Mouse (Mus musculus): Measurements from ENCODE around the gene Ifit1bl1. TPM values are rescaled to one million over a fixed set of nuclear protein-coding genes. Genes with fewer than 3 reads are reported as not detected.
"Not testable (repeated sequence)": the region's sequence is repeated elsewhere in the genome, so short reads cannot be mapped to it uniquely, and the experiment has no call there.

Ifit1bl1 gene
- total RNA-seq, 2 experiments from 2014 or later = 2.4 to 2.7 TPM

DNA sequence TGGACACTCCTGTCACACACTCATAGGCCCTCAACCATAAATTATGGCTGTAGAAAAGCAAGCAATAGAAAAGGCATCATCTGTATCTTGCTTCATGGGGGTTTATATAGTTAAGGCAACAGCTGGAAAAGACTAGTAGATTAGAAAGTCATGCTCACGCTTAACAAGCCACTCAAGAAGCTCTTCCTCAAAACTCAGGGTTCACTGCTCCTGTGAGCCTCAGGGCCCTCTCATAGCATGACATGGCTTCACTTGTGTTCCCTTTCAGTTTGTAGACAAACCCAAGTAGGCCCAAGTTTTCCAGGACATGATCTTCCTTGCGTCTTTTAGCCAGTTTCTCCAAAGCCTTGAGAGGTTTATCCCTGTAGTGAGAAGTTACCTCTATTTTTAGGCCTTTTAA lies 8.3 kb downstream of the Ifit1bl1 start:
- no peak for DNase-seq (ENCODE audit: low spot score in 2 of 2)

DNA sequence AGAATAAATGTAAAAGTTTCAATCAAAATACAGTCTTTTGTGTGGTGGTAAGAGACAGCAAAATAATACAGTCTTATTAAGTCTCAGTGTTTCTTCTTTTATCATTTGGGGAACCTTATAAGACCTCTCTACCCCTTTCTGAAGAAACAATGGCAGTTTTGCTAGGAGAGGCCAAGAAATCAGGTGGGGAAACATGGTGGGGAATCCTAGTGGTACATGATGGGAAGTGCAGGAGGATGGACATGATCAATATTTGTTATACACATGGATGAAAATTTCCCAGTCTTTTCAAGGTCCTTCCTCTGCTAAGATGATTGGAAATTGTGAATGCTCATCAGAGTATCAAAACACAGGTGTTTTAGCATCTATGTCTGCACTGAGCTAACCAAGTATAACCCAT lies 12.8 kb downstream of the Ifit1bl1 start:
- DNase-seq (ENCODE audit: low spot score in 2 of 2) = no peak

DNA sequence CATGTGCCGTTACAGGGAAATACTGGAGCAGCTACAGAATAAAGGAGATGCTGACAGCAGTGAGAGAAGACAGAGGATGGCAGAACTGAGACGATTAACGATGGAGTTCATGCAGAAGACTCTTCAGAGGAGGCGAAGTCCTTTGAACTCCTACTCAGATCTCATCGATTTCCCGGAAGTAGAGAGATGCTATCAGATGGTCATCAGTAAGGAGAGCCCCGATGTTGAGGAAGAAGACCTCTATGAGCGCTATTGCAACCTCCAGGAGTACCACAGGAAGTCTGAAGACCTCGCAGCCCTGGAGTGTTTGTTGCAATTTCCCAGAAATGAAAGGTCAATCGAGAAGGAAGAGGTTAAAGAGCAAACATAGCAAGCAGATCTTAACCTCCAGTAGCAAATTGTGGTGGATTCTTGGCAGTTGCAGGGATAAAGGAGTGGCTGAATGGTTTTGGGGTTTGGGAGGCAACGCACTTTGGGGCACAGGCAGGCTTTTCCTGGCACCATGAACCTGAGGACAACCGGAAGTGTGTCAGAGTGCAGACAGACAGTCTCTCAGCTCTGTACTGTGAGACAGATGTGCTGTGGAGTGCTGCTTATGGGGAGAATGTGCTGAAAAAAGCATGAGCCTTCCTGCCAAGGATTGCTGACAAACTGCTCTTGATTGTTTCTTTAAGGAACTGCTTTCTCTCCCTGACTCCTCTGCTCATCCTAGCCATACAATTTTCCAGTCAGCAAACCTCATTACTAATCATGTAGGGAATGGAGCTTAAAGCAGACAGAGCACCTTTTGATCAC lies 13.7 kb downstream of the Ifit1bl1 start:
- not testable (repeated sequence) for DNase-seq (ENCODE audit: low spot score in 2 of 2)

DNA sequence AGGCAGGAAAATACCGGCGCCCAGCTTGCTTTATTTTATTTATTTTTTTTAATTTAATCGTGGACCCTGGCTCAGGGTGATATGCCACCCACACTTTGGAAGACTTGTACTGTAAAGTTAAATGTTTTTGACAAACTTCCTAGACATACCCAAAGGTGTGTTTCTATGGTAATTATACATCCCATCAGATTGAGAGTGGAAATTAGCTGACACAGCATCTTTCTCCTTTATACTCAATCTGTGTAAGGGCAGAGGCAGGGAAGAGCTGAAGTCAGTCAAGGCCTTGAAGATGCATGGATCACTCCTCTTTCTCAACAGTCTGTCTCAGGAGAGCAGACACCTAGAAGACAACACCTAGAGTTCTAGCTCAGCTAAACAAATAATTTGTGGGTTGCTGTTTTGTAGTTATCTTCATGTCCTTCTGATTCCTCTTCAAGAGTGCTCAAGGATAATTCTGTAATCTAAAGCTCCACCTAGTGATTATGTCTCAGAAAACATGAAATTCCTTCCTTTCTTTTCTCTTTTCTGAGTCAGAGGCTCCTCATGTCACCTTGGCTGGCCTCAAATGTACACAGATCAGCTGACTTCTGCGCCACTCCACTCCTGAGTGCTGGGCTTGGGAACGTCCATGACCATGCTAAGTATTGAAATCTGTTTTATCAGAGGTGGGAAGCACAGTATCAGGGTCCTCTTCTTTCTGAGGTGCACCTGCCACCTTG lies 15.9 kb downstream of the Ifit1bl1 start:
- DNase-seq (ENCODE audit: low spot score in 2 of 2) = not testable (repeated sequence)

DNA sequence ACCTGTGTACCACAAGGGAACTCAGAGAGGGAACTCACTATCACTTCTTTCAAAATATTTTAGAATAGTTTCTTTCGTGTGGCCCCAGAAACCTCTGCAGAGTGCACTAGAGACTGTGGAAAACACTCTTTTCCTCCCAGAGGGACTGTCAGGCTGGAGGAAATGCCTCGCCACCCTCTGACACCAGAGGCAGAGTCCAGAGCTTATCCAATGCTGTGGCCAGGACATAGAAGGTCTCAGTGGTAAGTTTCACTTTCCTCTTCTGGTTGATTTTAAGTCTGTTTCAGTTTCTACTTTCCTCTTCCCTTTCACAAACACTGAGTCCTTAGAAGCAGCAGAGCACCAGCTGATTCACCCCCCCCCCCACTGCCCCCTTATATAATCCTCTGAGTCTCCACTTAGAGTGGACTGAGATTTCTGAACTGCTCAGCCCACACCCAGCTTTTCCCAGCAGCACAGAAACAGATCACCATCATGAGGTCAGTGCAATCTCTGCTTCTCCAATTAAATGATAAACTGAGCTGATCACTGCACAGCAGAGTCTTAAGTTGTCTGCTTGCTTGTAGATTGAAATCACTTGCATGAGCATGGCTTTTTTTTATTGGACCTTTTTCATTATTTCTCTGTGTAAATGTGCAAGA lies 18.5 kb downstream of the Ifit1bl1 start, which contains the start of gene Ifit3:
TSS of gene Ifit3 (plus strand) at position 406 of the 641 bp plus-strand sequence.
- DNase-seq (ENCODE audit: low spot score in 2 of 2) = not testable (repeated sequence)

DNA sequence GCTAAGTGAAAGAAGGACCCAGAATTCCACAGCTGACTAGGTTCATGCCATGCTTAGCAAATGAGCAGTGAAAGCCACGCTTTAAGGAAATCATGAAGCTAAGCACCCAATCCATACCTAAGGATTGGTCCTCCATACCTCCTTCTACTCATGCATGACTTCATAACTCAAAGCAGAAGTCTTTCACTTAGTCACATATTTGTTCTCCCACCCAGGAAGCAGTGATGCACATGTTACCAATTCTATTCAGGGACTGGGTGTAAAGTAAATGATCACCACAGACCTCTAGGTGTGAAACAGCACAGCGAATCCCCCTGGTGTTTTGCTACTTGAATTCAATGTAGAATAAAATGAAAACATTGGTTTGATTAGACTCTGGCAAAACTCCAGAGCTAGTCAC lies 19.1 kb downstream of the Ifit1bl1 start:
- not testable (repeated sequence) for DNase-seq (ENCODE audit: low spot score in 2 of 2)

DNA sequence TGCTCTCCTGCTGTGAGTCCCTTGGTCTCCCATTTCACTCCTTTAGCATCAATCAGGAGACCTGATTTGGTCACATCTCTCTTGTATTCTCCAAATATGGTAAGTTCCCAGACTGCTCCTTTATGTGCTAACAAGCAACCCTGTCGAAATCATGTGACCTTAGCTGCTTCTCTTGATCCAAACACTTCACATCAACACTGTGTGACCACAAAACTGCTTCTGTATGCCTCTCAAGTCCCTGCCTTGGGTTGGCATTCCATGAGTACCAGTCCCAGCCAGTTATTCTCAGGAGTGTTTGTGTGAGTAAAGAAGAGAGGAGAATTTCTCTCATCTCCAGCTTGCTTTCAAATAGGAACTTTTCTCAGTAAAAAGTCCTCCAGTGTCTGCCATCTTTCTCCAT lies 24.6 kb downstream of the Ifit1bl1 start:
- no peak for DNase-seq (ENCODE audit: low spot score in 2 of 2)

DNA sequence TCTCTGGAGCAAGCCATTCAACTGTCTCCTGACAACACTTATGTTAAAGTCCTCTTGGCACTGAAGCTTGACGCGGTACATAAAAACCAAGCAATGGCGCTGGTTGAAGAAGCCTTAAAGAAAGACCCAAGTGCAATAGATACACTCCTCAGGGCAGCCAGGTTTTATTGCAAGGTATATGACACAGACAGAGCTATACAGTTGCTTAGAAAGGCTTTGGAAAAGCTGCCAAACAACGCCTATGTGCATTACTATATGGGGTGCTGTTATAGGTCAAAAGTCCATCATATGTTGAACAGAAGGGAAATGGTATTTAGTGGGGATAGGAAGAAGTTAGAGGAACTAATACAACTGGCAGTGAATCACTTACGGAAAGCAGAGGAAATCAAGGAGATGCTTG lies 28.1 kb downstream of the Ifit1bl1 start:
- no peak for DNase-seq (ENCODE audit: low spot score in 2 of 2)

DNA sequence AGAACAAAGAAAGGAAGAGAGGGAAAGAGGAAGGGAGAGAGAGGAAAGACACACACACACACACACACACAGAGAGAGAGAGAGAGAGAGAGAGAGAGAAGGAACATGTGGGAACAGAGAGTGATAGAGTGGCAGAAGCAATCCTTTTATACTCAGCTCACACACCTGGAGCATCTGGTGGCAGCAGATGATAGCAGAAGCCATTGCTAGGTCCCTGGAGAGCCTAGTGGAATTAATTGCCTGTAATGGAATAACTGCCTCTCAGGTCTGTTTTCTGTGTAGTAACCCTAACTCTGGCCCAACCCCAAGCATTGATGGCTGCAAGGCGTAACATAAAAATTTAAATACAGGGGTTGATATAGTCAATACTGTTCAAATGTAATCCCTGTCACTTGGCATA lies 30.7 kb downstream of the Ifit1bl1 start:
- no peak for DNase-seq (ENCODE audit: low spot score in 2 of 2)

DNA sequence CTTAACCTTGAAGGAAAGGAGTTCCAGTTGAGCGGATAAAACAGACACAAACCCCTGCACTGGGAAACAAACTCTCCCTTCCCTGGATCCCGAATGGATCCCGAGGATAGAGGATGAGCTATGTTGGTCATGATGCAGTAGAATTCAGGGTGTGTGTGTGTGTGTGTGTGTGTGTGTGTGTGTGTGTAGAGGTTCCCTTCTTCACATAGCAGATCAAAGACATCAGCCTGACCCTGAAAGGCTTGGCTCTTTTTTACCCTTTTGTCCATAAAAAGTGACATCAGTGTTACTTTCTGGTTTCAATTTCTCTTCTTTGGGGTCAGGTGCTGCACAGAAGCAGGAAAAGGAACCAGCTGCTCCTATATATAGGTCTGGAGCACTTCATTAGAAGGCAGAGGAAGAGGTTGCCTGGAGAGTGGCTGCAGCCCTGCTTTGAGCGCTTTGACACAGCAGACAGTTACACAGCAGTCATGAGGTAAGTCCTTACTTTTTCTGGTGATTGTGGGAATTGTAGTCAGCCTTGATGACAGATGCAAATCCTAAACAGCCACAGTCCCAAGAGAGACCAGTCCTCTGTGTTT lies 31.8 kb downstream of the Ifit1bl1 start:
- DNase-seq (ENCODE audit: low spot score in 2 of 2) = no peak

DNA sequence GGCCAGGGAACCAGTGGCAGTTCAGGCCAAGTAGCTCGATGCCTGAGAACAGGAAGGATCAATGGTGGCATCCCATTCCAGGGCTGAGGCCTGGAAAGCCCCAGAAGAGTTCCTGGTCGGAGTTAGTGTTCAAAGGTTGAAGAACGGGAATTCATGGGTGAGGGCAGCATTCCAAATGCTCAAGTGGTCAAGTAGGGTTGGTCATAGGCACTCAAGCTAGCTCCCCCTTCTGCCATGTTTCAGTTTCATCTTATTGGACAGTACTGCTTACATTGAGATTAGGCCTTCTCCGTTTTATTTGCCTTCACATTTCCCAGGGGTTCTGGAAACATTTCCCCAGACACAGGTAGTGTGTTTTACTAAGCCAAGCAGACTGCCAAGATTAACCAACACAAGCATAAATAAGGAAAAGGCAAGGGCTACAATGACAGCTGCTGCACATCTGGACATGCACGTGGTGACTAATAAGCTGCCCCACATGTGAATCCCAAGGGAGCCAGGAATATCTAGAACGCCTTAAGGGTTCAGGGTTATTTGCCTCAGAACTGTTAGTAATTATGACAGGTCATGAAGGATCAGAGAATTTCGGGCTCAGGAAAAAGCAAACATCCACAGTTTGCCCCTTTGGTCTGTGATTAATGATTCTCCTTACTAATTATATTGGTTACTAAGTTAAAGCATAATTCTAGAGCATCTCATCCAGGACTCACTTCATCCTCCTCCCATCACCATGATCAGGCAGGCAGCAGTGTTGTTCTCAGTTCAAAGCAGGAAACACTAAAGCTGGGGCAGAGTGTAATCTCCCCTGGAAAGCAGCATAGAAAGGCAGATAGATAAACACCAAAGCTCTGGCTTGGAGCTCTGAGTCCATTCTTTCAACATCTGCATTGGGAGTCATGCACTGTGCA lies 32.5 kb downstream of the Ifit1bl1 start:
- no peak for DNase-seq (ENCODE audit: low spot score in 2 of 2)

DNA sequence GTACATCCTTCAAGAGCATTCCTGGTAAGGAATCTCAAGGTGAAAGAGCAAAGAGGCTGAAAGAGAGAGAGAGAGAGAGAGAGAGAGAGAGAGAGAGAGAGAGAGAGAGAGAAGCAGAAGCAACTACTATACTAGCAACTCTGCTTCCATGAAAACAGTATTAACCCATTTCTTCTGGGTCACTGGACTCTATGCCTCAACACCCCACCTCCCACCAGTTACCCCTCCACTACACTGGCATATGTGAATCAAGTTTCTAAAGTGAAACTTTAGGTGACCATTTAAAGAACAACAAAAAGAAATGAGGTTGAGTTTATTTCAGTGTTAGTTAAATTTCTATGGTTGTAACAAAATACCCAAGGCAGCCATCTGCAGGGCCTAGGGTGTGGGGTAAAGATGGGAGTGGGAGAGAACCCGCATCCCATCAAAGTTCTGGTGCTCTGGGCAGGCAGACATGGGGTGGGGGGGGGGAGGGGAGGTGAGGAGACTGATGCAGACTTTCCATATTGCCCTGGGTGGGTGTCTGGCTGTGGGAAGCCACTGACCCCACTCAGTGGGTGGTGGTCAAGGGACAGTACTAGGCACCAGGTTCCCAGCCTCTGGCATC lies 35.5 kb downstream of the Ifit1bl1 start:
- no peak for DNase-seq (ENCODE audit: low spot score in 2 of 2)

DNA sequence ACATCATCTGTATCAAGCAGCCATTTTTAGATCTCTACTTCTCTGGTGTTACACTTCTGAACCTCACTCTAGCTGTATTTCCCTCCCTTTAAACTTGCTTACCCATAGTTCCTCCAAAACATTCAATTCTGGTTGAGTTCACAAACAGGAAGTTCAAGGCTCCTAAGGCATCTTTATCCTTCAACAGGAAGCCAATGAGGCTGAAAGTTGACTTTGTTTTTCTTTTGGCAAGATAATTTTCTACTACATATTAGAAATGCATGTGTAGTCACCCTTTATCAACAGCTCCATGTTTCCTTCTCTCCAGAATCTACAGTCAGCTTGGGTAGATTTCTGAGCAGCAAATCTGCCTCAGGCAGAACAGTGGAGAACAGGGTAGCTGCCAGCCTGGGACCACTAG lies 39.2 kb downstream of the Ifit1bl1 start:
- DNase-seq (ENCODE audit: low spot score in 2 of 2) = no peak

DNA sequence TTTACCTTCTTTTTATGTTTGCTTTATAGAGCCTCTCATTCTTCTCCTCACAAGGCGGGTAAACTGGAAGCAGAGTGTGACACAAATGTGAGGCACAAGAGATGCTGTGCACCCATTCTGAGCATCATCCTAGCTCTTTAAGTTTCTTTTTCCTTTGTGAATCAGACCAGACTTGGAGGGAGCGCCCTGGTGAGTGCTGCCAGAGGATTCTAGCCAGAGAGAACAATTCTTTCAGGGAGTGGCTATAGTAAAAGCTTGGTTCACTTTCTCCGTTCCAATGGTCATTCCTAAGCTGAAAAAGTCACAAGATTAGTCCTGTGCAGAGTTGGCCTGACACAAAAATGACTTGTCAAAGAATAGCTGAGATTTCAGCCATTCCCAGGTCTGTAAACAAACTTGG lies 45.1 kb downstream of the Ifit1bl1 start:
- DNase-seq (ENCODE audit: low spot score in 2 of 2) = no peak

DNA sequence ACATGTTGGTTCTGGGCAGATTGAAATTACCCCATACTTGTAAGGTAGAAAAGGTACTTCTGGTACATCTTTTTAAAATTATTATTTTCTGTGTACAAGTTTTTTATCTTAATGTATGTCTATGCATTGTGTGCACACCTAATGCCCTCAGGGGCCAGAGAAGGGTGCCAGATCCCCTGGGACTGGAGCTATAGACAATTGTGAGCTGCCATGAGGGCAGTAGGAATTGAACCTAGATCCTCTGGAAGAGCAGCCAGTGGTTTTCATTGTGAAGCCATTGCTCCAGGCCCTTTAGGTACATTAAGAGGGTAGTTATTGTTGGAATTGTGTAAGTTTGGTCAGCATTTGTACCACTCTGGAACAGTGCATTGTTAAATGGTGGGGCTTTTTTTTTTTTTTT lies 47.7 kb downstream of the Ifit1bl1 start:
- DNase-seq (ENCODE audit: low spot score in 2 of 2) = no peak

DNA sequence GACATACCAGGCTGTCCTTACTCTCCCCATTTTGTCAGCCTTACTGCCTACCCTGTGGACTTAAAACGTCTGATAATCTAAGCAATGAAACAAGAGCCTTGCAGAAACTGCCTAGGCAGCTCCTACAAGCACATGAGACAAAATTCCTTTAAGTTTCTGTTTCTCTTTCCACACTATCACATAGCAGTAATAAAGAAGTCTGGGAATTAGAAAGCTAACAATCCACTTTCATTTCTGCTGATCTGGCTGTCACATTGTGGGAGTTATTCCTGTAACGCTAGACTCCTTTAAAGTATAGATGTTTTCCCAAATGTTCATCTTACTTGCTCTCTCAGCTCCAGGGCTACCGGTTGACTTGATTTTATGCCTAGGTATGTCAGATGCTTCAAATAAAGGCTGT lies 48.2 kb downstream of the Ifit1bl1 start:
- DNase-seq (ENCODE audit: low spot score in 2 of 2) = no peak

DNA sequence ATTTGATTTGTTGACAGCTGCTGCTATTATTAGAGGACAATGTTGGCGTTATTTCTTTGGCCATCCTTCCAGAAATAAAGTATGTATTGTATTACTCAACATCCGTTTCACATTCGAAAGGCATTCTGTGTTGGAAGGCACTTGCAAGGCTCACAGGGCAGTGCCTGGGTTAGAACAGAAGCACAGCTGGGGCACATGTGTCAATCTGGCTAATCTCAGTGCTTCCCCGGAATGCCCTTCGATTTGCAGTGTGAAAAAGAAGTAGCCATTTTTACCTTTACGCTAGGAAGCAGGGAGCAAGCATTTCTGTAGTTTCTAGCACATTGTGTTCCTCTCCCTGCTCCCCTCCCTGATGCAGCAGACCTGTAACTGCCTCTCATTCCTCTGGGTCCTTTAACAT lies 48.7 kb downstream of the Ifit1bl1 start:
- no peak for DNase-seq (ENCODE audit: low spot score in 2 of 2)

DNA sequence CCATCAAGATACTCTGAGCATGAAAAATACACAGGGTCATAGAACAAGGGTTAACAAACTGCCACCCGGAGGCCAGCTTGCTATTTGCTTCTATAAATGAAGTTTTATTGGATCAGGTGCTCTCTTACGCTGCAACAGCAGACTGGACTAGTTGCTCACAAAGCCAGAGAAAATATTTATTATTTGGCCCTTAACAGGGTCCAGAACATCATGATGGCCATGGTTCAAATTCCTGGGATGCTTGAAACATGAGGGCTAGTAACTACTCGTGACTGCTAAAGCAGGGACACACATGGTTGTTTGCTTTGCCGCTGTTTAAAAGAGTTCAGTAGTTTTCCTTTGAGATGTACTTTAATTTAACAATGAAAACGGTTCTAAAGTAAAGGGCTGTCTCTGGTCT lies 49.8 kb downstream of the Ifit1bl1 start:
- no peak for DNase-seq (ENCODE audit: low spot score in 2 of 2)

DNA sequence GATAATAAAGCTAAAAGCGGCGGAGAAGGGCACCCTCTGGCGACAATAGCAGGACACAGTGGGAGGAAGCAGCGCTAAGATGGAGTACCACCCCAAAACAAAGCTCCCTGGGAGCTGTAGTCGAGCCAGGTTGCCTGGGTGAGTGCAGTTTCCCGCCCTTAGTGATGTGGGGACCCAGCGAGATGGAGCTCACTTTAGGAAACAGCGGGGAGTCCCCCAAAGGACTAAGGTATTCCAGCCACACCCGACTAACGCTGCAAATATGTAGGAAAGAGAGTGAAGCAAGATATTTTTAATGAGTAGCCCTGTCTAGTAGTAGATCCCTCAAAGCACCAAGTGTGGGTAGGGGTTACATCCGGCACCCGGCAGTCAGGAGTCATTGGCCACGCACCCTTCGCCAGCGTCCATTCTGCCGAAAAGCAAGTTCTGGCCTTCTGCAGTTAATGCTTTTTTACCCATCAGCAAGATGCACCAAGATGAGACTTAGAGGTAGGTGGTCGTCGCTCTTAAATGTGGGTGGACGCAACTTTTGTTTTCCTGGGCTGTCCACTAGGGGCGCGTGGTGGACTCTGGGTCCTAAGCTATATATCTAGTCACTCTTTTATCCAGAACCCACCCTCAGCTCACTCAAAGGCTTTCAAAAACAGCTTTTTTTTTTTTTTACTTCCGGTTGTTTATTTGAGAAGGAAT lies 51.1 kb downstream of the Ifit1bl1 start, which contains the start of gene Ifit2:
TSS of gene Ifit2 (plus strand) at position 161 of the 690 bp plus-strand sequence.
- peak; percentile 67 to 74 for DNase-seq (ENCODE audit: low spot score in 2 of 2)

DNA sequence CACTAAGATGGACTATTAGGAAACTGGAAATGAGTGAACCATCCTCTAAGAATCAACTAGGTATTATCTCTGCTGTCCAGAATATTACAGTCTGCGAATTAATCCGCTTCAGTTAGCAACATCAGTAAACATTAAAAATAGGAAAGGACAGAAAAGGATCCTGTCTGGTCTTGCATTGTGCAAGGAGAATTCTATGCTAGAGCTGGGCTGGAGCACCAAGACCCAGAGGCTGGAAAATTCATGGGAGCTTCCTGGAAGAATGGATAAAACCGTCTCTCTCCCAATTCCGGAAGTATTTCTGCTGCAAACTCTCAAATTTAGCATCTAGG lies 51.6 kb downstream of the Ifit1bl1 start:
- no peak for DNase-seq (ENCODE audit: low spot score in 2 of 2)

Measured in left cerebral cortex, adult 18-20 months (tissue).